Mouse (Mus musculus): ENCODE measurements around the gene Rpa1. TPM values are rescaled to one million over a fixed set of nuclear protein-coding genes. Genes with fewer than 3 reads are reported as not detected.
"Not testable (repeated sequence)": the region's sequence is repeated elsewhere in the genome, so short reads cannot be mapped to it uniquely, and the experiment has no call there.

Rpa1 gene
- polyA plus RNA-seq (2015; fragmentation: Nextera tagmentation; extraction: Ambion mirVana) = 67.0 and 71.6 TPM in 2 replicates

DNA sequence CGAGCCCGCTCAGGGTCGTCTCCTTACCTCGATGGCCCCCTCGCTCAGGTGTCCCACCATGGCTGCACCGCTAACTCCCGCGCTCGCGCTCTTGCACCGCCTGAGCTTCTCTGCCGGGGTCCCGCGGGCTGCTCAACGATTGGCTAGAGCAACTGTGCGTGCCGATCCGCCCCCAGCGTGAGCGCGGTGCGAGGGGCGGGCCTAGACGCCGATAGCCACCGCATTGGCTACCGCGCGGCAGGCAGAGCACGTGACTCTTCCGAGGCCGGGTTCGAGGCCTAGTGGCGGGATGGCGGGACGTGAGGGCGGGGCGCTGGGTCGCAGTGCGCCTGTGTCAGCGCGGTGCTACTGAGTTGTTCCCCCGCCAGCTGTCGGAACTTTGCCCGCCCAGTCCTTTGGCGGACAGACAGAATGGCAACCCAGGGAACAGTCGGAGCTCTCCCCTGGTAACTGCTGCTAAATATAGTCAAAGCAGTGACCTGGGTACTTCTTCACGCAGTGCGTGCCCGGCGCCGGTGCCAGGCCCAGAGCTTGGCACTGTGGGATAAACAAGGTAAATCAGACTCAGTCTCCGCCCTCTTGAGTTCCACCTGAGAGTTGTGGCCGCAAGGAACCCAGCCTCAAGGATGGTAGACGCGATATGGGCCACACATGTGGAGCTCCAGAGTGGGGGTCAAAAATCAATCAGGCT, at the start of gene Rpa1, which contains the start of gene Smyd4:
Rpa1 (minus strand) TSS at position 126 of the 691 bp plus-strand sequence.
Smyd4 (plus strand) TSS at position 235 of the 691 bp plus-strand sequence.
- H3K9ac ChIP-seq (replicated peaks) = peak within 1 kb of the TSS; percentile 84
- H3K4me1 ChIP-seq = peaks cover 20% of the 10 kb centered on the region
- H3K27ac ChIP-seq (replicated peaks) = peak within 1 kb of the TSS; percentile 66
- H3K36me3 ChIP-seq = no peaks in the 10 kb centered on the region
- no peaks in the 10 kb centered on the region for H3K9me3 ChIP-seq
- H3K27me3 ChIP-seq = no peaks in the 10 kb centered on the region
- peak within 1 kb of the TSS; percentile 91 for H3K4me3 ChIP-seq
- under 1% methylated on average over 56 of the region's 56 CpGs for WGBS
- peak within 1 kb of the TSS; percentile 91 for H3K4me2 ChIP-seq (replicated peaks)
- peak; percentile 100 for ATAC-seq (replicated peaks)

DNA sequence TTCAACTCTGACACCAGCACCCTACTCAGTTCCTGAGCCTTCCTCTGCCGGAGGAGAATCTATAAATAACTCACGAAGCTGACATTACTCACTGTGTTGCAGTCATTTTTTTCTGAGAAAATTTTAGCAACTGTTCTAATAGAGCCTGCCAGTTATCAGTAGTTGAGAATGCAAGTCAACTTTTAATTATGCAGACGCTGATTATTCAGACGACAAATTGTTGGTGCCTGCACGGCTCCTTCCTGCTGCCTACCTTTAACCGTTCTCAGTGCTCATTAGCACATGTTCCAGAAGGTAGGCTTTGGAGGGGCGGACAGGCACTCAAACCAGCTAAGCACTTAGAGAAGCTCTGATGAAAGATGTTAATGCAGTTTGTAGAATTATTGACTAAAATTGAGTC, 49.3 kb upstream of the Rpa1 start:
- Histone ChIP-seq H3K4me2 (replicated peaks) (no peak overlapping the region), H3K9me3 (no peaks in the 10 kb centered on the region), H3K27me3 (no peaks in the 10 kb centered on the region), H3K4me3 (no peak overlapping the region), H3K27ac (replicated peaks) (peak overlapping the region; percentile 57), H3K36me3 (no peaks in the 10 kb centered on the region), H3K4me1 (peaks cover 11% of the 10 kb centered on the region; the same call in 1 of the 2 replicates), H3K9ac (replicated peaks) (no peak overlapping the region)
- no peak for ATAC-seq (replicated peaks)
- WGBS = 50% methylated on average over 7 of the region's 7 CpGs

DNA sequence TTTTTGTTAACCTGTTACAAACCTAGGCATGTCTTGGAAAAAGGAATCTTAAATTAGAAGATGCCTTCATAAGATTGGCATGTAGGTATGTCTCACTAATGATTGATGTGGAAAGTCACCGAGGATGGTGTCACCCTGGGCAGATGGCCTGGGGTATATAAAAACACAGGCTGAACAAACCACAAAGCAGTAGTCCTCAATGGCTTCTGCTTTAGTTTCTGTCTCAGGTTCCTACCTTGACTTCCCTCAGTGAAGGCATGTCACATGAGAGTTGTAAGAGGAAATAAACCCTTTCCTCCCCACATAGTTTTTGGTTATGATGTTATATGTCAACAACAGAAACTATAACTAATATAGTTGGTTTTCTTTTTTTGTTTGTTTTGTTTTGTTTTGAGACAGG, 47.5 kb upstream of the Rpa1 start:
- WGBS = 83% methylated on average over 1 of the region's 1 CpGs
- Histone ChIP-seq H3K27ac (replicated peaks) (no peak overlapping the region), H3K9ac (replicated peaks) (no peak overlapping the region), H3K4me2 (replicated peaks) (no peak overlapping the region), H3K9me3 (no peaks in the 10 kb centered on the region), H3K36me3 (no peaks in the 10 kb centered on the region), H3K4me3 (no peak overlapping the region), H3K4me1 (peaks cover 11% of the 10 kb centered on the region; the same call in 1 of the 2 replicates), H3K27me3 (no peaks in the 10 kb centered on the region)
- ATAC-seq (replicated peaks) = no peak

DNA sequence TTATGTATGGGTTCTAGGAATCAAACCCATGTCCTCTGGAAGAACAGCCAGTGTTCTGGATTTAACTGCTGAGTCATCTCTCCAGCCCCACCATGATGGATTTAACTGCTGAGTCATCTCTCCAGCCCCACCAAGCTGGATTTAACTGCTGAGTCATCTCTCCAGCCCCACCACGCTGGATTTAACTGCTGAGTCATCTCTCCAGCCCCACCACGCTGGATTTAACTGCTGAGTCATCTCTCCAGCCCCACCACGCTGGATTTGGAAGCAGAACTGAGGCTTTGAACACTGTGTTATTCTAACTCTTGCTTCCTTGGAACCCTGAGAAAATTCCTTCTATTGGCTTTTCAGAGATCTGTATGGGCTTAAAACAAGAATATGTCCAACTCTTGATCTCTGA, 35.4 kb upstream of the Rpa1 start:
- not testable (repeated sequence) for H3K9ac ChIP-seq (replicated peaks); H3K36me3 ChIP-seq; H3K4me3 ChIP-seq; H3K27me3 ChIP-seq; ATAC-seq (replicated peaks); H3K27ac ChIP-seq (replicated peaks); H3K4me1 ChIP-seq; H3K9me3 ChIP-seq; H3K4me2 ChIP-seq (replicated peaks)
- WGBS = 55% methylated on average over 3 of the region's 3 CpGs

DNA sequence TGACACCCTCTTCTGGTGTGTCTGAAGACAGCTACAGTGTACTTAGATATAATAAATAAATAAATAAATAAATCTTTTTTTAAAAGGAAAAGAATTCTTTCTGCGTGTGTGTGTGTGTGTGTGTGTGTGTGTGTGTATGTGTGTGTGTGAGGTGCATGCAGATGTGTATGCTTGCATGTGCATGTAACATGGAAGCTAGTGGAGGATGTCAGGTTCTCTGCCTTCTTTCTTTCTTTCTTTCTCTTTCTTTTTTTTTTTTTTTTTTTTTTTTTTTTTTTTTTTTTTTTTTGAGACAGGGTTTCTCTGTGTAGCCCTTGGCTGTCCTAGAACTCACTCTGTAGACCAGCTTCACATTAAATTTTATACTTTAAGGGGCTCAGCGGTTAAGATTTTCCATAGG, 30.7 kb upstream of the Rpa1 start:
- 92% methylated on average over 2 of the region's 2 CpGs for WGBS
- not testable (repeated sequence) for ATAC-seq (replicated peaks); H3K27ac ChIP-seq (replicated peaks); H3K4me1 ChIP-seq; H3K4me2 ChIP-seq (replicated peaks); H3K36me3 ChIP-seq; H3K4me3 ChIP-seq; H3K9me3 ChIP-seq; H3K27me3 ChIP-seq; H3K9ac ChIP-seq (replicated peaks)

DNA sequence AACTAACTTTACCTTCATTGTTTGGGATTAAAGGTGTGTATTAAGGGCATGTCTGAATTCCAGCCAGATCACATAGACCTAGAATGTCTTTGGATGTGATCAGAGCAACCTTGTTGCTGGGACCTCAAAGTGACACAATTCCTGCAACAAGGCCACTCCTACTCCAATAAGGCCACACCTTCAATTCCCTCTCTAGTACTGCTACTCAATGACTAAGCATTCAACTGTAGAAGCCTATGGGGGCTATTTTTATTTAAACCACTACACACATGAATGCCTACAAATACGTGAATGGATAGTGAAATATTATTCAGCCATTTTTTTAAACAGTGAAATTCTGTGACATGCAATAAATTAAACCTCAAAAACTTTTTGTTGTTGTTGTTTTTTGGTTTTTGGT, 29.0 kb upstream of the Rpa1 start:
- Histone ChIP-seq H3K27me3 (no peaks in the 10 kb centered on the region), H3K27ac (replicated peaks) (no peak overlapping the region), H3K4me1 (no peaks in the 10 kb centered on the region), H3K36me3 (no peaks in the 10 kb centered on the region), H3K4me3 (no peak overlapping the region), H3K9me3 (no peaks in the 10 kb centered on the region), H3K9ac (replicated peaks) (no peak overlapping the region), H3K4me2 (replicated peaks) (no peak overlapping the region)
- WGBS = 89% methylated on average over 1 of the region's 1 CpGs
- ATAC-seq (replicated peaks) = no peak

DNA sequence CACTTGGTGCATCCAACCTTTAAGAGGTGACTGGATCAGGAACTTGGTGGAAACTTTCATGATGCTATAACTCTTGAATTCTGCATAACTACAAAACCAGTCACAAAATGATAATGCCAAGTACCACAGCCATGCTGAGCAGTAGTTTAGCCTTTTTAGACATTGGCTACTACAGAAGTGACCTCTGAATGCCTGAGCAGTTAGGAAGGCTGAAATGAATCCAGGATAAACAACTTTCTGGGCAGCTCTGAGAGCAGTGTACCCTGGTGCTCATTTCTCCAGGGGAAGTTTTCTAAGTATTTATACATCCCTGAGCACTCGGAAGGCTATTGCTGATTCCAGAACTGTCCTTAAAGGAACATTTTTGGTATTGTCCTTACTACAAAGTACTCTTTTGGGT, 7.4 kb upstream of the Rpa1 start:
- 90% methylated on average over 1 of the region's 1 CpGs for WGBS
- ATAC-seq (replicated peaks) = no peak

DNA sequence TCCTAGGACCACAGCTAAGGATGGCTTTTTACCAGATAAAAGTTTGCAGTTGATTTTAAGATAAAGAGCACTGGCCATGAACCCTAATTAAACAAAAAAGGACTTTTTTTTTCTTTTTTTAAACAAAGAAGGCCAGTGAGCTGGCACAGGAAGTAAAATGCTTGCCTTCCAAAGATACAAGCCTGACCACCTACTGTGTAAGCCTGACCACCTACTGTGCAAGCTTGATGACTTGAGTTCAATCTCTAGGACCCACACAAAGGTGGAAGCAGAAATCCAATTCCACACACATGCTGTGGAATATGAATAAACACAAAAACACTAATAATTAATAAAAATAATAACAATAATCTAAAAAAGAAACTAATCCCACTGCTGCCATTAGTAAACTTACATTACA, 3.1 kb upstream of the Rpa1 start:
- Histone ChIP-seq H3K27ac (replicated peaks) (no peak overlapping the region), H3K4me3 (no peak overlapping the region), H3K27me3 (no peaks in the 10 kb centered on the region), H3K9me3 (no peaks in the 10 kb centered on the region), H3K36me3 (no peaks in the 10 kb centered on the region), H3K4me2 (replicated peaks) (no peak overlapping the region), H3K9ac (replicated peaks) (no peak overlapping the region), H3K4me1 (peaks cover 16% of the 10 kb centered on the region)
- no peak for ATAC-seq (replicated peaks)

More for the DNA sequence above, 7.4 kb upstream of the Rpa1 start:
- no peaks in the 10 kb centered on the region for H3K9me3 ChIP-seq
- H3K4me2 ChIP-seq (replicated peaks) = no peak overlapping the region
- no peaks in the 10 kb centered on the region for H3K36me3 ChIP-seq
- no peak overlapping the region for H3K4me3 ChIP-seq
- H3K27me3 ChIP-seq = no peaks in the 10 kb centered on the region
- H3K4me1 ChIP-seq = no peaks in the 10 kb centered on the region
- no peak overlapping the region for H3K27ac ChIP-seq (replicated peaks)
- no peak overlapping the region for H3K9ac ChIP-seq (replicated peaks)

DNA sequence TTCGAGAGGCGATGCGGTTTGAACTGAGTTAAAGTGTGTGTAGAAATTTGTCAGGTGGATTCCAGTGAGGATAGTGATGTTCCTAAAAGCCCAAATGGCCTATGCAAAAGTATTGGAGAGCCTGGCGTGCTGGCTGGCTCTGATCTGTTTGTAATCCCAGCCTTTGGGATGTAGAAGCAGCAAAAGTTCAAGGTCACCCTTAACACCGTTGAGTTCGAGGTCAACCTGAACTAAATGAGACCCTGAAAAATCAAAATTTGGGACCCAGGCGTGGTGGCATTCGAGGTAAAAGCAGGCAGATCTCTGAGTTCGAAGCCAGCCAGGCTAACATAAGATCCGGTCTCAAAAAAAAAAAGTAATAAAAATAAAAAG, 752 bp upstream of the Rpa1 start:
- H3K4me1 ChIP-seq = peaks cover 20% of the 10 kb centered on the region
- WGBS = 49% methylated on average over 10 of the region's 10 CpGs
- no peaks in the 10 kb centered on the region for H3K9me3 ChIP-seq
- H3K4me3 ChIP-seq = peak overlapping the region; percentile 91
- peak overlapping the region; percentile 59; the same call in 1 of the 2 replicates for H3K27ac ChIP-seq (replicated peaks)
- no peaks in the 10 kb centered on the region for H3K36me3 ChIP-seq
- ATAC-seq (replicated peaks) = no peak
- H3K27me3 ChIP-seq = no peaks in the 10 kb centered on the region
- H3K4me2 ChIP-seq (replicated peaks) = peak overlapping the region; percentile 91
- peak overlapping the region; percentile 76 for H3K9ac ChIP-seq (replicated peaks)

DNA sequence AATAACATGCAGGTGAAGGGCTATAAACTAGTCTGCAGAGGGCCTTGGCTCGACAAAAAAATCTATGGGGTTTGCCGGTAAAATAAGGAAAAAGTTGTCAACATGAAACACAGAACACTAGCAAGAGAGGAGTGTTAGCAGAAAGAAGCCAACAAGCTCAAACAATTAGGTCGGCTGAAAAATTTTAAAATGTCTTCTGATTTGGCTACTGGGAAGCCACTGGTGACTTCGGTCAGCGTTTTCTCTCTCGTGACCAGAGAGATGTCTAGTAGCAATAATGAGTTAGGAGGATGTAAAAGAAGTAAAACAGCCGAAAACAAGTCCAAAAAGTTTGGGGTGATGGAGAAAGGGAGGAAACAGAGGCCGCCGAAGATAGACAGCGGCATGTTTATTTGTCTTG, 528 bp downstream of the Rpa1 start:
- peak overlapping the region; percentile 91 for H3K4me3 ChIP-seq
- peaks cover 20% of the 10 kb centered on the region for H3K4me1 ChIP-seq
- peak overlapping the region; percentile 91 for H3K4me2 ChIP-seq (replicated peaks)
- H3K36me3 ChIP-seq = no peaks in the 10 kb centered on the region
- no peaks in the 10 kb centered on the region for H3K9me3 ChIP-seq
- H3K27me3 ChIP-seq = no peaks in the 10 kb centered on the region
- WGBS = 2% methylated on average over 10 of the region's 10 CpGs
- peak overlapping the region; percentile 84 for H3K9ac ChIP-seq (replicated peaks)
- H3K27ac ChIP-seq (replicated peaks) = no peak overlapping the region
- no peak for ATAC-seq (replicated peaks)

DNA sequence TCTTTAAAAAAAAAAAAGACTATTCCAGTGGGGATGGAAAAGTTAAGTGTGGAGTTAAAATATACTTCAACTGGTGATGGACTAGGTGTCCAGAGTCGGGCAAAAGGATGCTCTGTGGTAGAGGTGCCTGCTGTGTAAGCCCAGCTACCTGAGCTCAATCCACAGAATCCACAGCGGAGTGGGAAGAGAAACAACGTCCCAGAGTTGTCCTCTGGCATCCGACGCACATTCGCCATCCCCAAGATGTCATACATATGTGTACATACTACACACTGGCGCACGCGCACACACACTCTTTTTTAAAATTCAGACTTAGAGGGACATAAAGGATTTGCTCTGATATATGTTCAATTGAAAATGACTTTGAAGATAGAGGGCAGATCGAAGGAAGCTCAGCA, 937 bp downstream of the Rpa1 start:
- ATAC-seq (replicated peaks) = no peak
- Histone ChIP-seq H3K9me3 (no peaks in the 10 kb centered on the region), H3K4me2 (replicated peaks) (peak overlapping the region; percentile 91), H3K27ac (replicated peaks) (no peak overlapping the region), H3K4me3 (peak overlapping the region; percentile 91), H3K4me1 (peaks cover 20% of the 10 kb centered on the region), H3K9ac (replicated peaks) (peak overlapping the region; percentile 84; the same call in 1 of the 2 replicates), H3K36me3 (no peaks in the 10 kb centered on the region), H3K27me3 (no peaks in the 10 kb centered on the region)
- WGBS = 43% methylated on average over 10 of the region's 10 CpGs

DNA sequence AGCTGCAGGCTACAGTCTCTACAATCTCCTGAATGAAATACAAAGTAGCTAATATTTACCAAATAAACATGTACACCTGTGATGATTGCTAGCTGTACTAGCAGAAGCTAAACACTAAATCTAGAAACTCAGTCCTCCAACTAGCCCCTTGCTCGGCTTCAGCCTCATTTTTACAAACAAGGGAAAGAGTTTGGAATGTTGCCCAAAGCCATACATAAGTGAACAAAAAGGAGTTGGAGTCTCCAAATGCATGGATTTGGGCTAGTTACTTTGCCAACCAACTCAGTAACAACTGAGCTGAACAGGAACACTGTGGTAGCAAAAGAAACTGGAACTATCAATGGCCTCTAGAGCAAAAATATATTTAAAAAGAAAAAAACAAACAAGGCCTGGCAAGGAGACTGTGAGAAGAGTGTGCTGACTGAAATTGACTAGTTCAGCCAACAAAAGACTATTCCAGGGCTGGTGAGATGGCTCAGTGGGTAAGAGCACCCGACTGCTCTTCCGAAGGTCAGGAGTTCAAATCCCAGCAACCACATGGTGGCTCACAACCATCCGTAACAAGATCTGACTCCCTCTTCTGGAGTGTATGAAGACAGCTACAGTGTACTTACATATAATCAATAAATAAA, 1.5 kb downstream of the Rpa1 start:
- 53% methylated on average over 4 of the region's 4 CpGs for WGBS
- H3K9ac ChIP-seq (replicated peaks) = no peak overlapping the region
- ATAC-seq (replicated peaks) = no peak

More for the DNA sequence above, 1.5 kb downstream of the Rpa1 start:
- Histone ChIP-seq H3K27ac (replicated peaks) (no peak overlapping the region), H3K9me3 (no peaks in the 10 kb centered on the region), H3K4me1 (peaks cover 20% of the 10 kb centered on the region), H3K4me2 (replicated peaks) (peak overlapping the region; percentile 91; the same call in 1 of the 2 replicates), H3K27me3 (no peaks in the 10 kb centered on the region), H3K36me3 (no peaks in the 10 kb centered on the region), H3K4me3 (no peak overlapping the region; the same call in 1 of the 2 replicates)

Measured in forebrain, embryonic 15.5 days (tissue).